Mouse (Mus musculus): Measurements from ENCODE around the gene Raet1e. TPM values are rescaled to one million over a fixed set of nuclear protein-coding genes. Genes with fewer than 3 reads are reported as not detected.
"Not testable (repeated sequence)": the region's sequence is repeated elsewhere in the genome, so short reads cannot be mapped to it uniquely, and the experiment has no call there.

Gene Raet1e
- polyA plus RNA-seq, 1 experiment from 2014 or later, result 8.3 TPM

DNA sequence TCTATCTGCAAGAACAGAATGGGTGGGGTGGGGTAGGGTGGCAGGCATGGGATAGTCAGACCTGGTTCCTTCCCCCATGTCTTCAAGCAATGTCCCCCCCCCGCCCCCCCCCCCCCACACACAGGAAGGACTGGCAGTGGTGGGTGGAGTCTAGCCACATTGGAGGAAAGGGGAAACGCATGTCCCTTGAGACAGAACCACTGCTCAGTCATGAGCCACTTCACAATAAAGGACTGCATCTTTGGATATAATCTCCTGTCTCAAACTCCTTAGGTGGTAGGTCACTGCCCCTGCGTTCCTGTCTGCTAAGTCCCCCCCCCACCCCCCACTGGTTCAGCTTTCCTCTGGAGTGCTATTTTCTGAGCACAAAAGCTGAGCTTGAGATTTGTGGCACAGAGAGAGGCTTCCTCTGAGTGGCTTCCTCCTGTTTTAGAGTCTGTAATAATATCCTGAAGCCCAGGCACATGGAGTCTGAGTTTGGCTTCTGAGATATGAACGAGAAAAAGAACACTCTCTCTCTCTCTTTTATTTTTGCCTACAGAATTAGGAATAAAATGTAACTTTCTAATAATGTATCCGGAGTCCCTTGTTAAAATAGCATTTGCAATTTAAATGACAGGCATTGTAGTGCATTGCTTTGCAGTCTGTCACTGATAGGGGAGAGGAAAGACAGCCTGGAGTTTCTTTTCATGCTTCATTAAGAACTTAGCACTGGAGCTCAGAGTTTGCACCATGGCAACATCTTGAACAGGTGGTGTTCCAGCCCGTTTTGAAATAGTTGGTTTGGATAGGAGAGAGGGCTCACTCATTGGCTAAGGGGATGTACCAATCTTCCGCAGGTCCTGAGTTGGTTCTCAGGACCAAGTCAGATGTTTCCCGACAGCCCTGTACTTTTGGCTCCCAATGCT is 112.8 kb downstream of the Raet1e start:
- WGBS, result 50% methylated on average over 7 of the region's 8 CpGs
- ATAC-seq (ENCODE audit: insufficient read depth, low FRiP score, low read depth); H3K4me1 ChIP-seq; H3K27ac ChIP-seq; H3K36me3 ChIP-seq; H3K9ac ChIP-seq; H3K9me3 ChIP-seq; H3K4me3 ChIP-seq (replicated peaks); H3K27me3 ChIP-seq (replicated peaks); H3K4me2 ChIP-seq: not testable (repeated sequence)

DNA sequence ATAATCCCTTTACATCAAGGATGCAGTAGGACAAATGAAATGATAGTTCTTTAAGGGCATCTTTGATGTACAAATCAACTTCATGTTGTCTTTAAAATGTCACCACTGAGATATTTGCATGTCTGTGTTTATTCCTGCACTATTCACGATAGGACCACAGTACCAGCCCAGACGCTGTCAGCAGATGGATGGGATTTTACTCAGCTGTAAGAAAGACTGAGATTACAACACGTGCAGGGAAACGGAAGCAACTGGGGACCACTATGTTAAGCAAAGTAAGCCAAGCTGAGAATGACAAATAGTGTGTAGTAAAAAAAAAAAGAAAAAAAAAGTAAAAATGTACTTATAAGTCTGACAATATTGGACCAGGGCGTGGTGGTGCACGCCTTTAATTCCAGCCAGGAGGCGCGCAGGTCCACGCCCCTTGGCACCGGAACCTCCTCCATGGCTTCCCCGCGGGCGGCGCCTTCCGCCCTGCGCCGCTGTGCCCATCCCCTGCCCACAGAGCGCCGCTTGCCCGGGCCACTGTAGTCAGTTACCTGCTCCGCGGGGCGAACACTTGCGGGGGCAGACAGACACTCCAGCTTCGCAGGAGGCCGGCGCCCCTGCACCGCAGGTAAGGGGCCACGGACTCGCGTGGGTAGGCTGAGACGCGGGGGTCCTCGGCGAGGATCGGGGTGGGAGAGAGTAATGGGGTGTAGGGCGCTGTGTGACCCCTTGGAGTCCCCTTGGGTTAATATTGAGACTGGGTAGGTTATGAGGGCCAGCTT is 114.7 kb downstream of the Raet1e start:
- H3K9me3 ChIP-seq; H3K36me3 ChIP-seq; H3K4me1 ChIP-seq; H3K27ac ChIP-seq; H3K27me3 ChIP-seq (replicated peaks); H3K9ac ChIP-seq: not testable (repeated sequence)
- peak overlapping the region; percentile 90 for H3K4me2 ChIP-seq
- peak; percentile 39; the same call in 1 of the 2 replicates for ATAC-seq (ENCODE audit: insufficient read depth, low FRiP score, low read depth)
- peak overlapping the region; percentile 50 for H3K4me3 ChIP-seq (replicated peaks)
- 1% methylated on average over 37 of the region's 37 CpGs for WGBS

GRCm38 (mm10) chr10:22273684-22274305 is 115.4 kb downstream of the Raet1e start:
- Histone ChIP-seq H3K36me3 (no peaks in the 10 kb centered on the region), H3K9me3 (no peaks in the 10 kb centered on the region), H3K4me3 (replicated peaks) (peak overlapping the region; percentile 50), H3K4me2 (peak overlapping the region; percentile 90), H3K27me3 (replicated peaks) (no peaks in the 10 kb centered on the region), H3K27ac (no peak overlapping the region), H3K9ac (no peak overlapping the region; the same call in 1 of the 2 replicates), H3K4me1 (0 out of 2 replicates have a peak, but pooled peaks cover 6% of the 10 kb centered on the region)
- no peak for ATAC-seq (ENCODE audit: insufficient read depth, low FRiP score, low read depth)
- WGBS, result under 1% methylated on average over 41 of the region's 41 CpGs

GRCm38 (mm10) chr10:22274445-22275057 is 116.2 kb downstream of the Raet1e start:
- WGBS, result 11% methylated on average over 19 of the region's 19 CpGs

GRCm38 (mm10) chr10:22278468-22278867 is 120.1 kb downstream of the Raet1e start:
- 79% methylated on average over 2 of the region's 2 CpGs for WGBS
- not testable (repeated sequence) for H3K4me1 ChIP-seq; H3K27ac ChIP-seq; ATAC-seq (ENCODE audit: insufficient read depth, low FRiP score, low read depth); H3K9me3 ChIP-seq; H3K4me3 ChIP-seq (replicated peaks); H3K9ac ChIP-seq; H3K36me3 ChIP-seq; H3K4me2 ChIP-seq; H3K27me3 ChIP-seq (replicated peaks)

More at GRCm38 (mm10) chr10:22274445-22275057, 116.2 kb downstream of the Raet1e start:
- Histone ChIP-seq H3K4me1 (0 out of 2 replicates have a peak, but pooled peaks cover 6% of the 10 kb centered on the region), H3K4me3 (replicated peaks) (peak overlapping the region; percentile 50), H3K27ac (no peak overlapping the region), H3K36me3 (no peaks in the 10 kb centered on the region), H3K9me3 (no peaks in the 10 kb centered on the region), H3K4me2 (peak overlapping the region; percentile 90), H3K27me3 (replicated peaks) (no peaks in the 10 kb centered on the region), H3K9ac (no peak overlapping the region)
- no peak for ATAC-seq (ENCODE audit: insufficient read depth, low FRiP score, low read depth)

GRCm38 (mm10) chr10:22282816-22283215 is 124.4 kb downstream of the Raet1e start:
- WGBS, result 40% methylated on average over 6 of the region's 6 CpGs
- Histone ChIP-seq H3K27ac (no peak overlapping the region), H3K4me3 (replicated peaks) (no peak overlapping the region), H3K36me3 (no peaks in the 10 kb centered on the region), H3K27me3 (replicated peaks) (no peaks in the 10 kb centered on the region), H3K4me1 (no peaks in the 10 kb centered on the region), H3K4me2 (no peak overlapping the region), H3K9ac (no peak overlapping the region), H3K9me3 (no peaks in the 10 kb centered on the region)
- no peak for ATAC-seq (ENCODE audit: insufficient read depth, low FRiP score, low read depth)

DNA sequence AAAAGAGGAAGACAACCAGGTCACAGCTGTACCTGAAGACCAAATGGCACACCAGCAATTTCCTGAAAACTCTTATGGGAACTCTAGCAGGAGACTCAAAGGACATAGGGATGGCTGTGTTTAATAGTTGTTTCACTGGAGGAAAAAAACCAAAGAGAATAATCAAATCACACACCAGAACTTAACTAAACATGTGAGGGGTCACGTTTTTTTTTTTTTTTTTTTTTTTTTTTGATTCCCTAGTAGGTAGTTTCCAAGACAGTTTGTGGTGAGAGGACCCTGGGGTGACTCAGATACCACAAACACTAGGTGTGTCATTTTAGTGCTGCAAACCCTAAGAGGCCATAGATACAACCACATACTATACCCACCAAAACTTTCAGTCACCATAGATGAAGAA is 137.3 kb downstream of the Raet1e start:
- no peak for ATAC-seq (ENCODE audit: insufficient read depth, low FRiP score, low read depth)
- no peaks in the 10 kb centered on the region for H3K4me1 ChIP-seq
- H3K36me3 ChIP-seq, result no peaks in the 10 kb centered on the region
- no peak overlapping the region for H3K4me2 ChIP-seq
- no peaks in the 10 kb centered on the region for H3K9me3 ChIP-seq
- H3K27ac ChIP-seq, result no peak overlapping the region
- WGBS, result 27% methylated on average over 1 of the region's 1 CpGs
- no peak overlapping the region for H3K4me3 ChIP-seq (replicated peaks)
- H3K27me3 ChIP-seq (replicated peaks), result no peaks in the 10 kb centered on the region
- no peak overlapping the region for H3K9ac ChIP-seq

- Histone ChIP-seq H3K4me3 (replicated peaks) (no peak overlapping the region), H3K27ac (no peak overlapping the region), H3K9me3 (no peaks in the 10 kb centered on the region), H3K4me1 (no peaks in the 10 kb centered on the region), H3K27me3 (replicated peaks) (no peaks in the 10 kb centered on the region), H3K4me2 (no peak overlapping the region), H3K36me3 (no peaks in the 10 kb centered on the region), H3K9ac (no peak overlapping the region)
- no peak for ATAC-seq (ENCODE audit: insufficient read depth, low FRiP score, low read depth)
- 66% methylated on average over 5 of the region's 5 CpGs for WGBS
Measured at GRCm38 (mm10) chr10:22297033-22297762, 138.8 kb downstream of the Raet1e start.

DNA sequence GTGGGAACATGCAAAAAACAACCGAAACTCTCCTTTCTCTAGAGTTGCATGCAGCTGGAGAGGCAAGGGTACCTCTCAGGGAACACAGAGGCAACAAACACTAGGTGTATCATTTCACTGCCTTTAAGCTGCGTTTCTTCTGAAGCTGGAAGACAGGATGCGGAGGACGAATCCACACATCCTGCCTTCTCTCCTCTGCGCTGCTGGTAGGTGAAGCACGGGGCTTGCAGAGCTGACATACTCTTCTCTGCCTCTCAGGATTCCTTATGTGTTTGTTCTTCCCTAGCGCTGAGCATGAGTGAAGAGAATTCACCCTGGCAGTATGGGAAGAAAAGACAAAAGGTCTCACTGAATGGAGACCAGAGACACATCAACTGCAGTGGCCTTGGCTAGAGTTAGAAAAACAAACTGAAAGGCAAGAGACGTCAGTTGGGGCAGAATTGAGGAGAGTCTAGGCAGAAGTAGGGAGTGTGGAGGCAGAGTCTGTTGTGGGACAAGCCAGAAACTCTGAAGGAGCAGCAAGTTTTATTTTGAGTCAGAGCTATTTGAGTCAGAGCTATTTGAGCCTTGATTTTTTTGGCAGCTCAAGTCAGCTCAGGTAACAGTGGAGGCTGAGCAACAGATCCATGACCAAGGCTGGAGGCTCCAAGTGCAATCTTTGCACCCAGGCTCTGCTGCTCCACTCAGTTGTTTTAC is 139.5 kb downstream of the Raet1e start:
- H3K9me3 ChIP-seq, result no peaks in the 10 kb centered on the region
- ATAC-seq (ENCODE audit: insufficient read depth, low FRiP score, low read depth), result no peak
- H3K36me3 ChIP-seq, result no peaks in the 10 kb centered on the region
- H3K9ac ChIP-seq, result no peak overlapping the region
- H3K27me3 ChIP-seq (replicated peaks), result no peaks in the 10 kb centered on the region
- H3K4me3 ChIP-seq (replicated peaks), result no peak overlapping the region
- no peak overlapping the region for H3K27ac ChIP-seq
- WGBS, result 57% methylated on average over 8 of the region's 8 CpGs
- no peak overlapping the region for H3K4me2 ChIP-seq
- H3K4me1 ChIP-seq, result no peaks in the 10 kb centered on the region

- Histone ChIP-seq H3K4me3 (replicated peaks) (no peak overlapping the region), H3K4me2 (no peak overlapping the region), H3K4me1 (no peaks in the 10 kb centered on the region), H3K36me3 (no peaks in the 10 kb centered on the region), H3K27ac (no peak overlapping the region), H3K9me3 (no peaks in the 10 kb centered on the region), H3K9ac (no peak overlapping the region), H3K27me3 (replicated peaks) (no peaks in the 10 kb centered on the region)
- ATAC-seq (ENCODE audit: insufficient read depth, low FRiP score, low read depth), result no peak
- 79% methylated on average over 2 of the region's 2 CpGs for WGBS
Measured at GRCm38 (mm10) chr10:22299324-22299723, 141.0 kb downstream of the Raet1e start.

Measured in stomach, embryonic 15.5 days (tissue).